Mouse (Mus musculus): ENCODE data around the gene Tspyl3. TPM values are rescaled to one million over a fixed set of nuclear protein-coding genes. Genes with fewer than 3 reads are reported as not detected.
"Not testable (repeated sequence)": the region's sequence is repeated elsewhere in the genome, so short reads cannot be mapped to it uniquely, and the experiment has no call there.

The Tspyl3 gene
- polyA plus RNA-seq (2015; fragmentation: Nextera tagmentation; extraction: Ambion mirVana) = 2.1 and 2.6 TPM in 2 replicates

DNA sequence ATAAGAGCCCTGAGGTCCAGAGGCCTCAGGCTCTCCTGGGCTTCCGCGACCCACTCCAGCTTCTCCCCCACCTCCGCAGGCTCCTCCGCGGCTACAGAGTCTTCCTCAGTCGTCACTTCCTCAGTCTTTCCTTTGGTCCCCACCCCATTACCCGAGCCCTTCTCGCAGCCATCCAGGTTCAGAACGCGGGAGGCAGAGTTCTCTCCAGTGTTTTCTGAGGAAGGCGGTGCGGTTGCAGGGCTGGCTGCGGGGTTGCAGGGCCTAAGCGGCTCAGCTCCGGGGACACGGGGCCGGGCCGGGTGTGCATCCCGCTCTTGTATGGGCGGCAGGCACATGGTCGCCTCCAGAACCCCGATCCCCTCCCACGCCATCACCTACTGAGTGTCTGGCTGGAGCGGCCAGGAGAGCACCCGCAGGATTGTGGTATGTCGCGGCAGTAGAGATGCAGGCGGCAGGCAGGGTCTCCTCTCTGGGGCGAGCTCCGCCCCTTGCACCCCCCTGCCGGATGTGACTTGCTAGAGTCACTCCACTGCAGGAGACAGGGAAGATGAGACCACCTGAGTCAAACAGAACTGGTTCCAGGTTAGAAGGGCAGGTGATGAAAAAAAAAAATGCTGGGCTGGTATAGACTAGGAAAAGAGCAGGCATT is at the start of gene Tspyl3:
TSS of gene Tspyl3 (minus strand) at position 496 of the 649 bp plus-strand sequence.
- Histone ChIP-seq H3K27ac (replicated peaks) (peak within 1 kb of the TSS; percentile 87), H3K4me3 (replicated peaks) (peak within 1 kb of the TSS; percentile 61), H3K9me3 (replicated peaks) (no peaks in the 10 kb centered on the region), H3K27me3 (no peaks in the 10 kb centered on the region), H3K4me1 (replicated peaks) (peaks cover 99% of the 10 kb centered on the region), H3K36me3 (replicated peaks) (peaks cover 27% of the 10 kb centered on the region), H3K9ac (peak within 1 kb of the TSS; percentile 69), H3K4me2 (peak within 1 kb of the TSS; percentile 87)
- ATAC-seq (ENCODE audit: insufficient read depth) = no peak
- WGBS (ENCODE audit: insufficient replicate concordance) = under 1% methylated on average over 31 of the region's 31 CpGs

DNA sequence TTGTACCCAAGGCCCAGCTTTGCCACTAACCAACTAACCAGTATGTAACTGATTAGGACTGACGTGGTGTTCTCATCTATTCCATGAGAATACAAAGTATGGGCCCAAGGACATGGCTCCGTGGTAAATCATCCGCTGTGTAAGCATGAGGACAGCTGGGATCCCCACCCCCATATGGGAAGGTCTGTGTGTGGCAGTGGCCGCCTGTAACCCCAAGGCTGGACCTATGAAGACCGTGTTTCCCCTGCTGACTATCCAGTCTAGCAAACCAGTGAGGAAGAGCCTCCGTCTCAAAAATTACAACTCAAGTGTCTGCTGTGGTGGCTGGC is 49.6 kb upstream of the Tspyl3 start:
- Histone ChIP-seq H3K36me3 (replicated peaks) (no peaks in the 10 kb centered on the region), H3K9me3 (replicated peaks) (no peaks in the 10 kb centered on the region), H3K27me3 (no peaks in the 10 kb centered on the region), H3K27ac (replicated peaks) (peak overlapping the region; percentile 29), H3K4me2 (no peak overlapping the region), H3K9ac (no peak overlapping the region), H3K4me3 (replicated peaks) (no peak overlapping the region), H3K4me1 (replicated peaks) (peaks cover 43% of the 10 kb centered on the region)
- 0 out of 2 replicates have a peak, but pooled peaks have one; percentile 23 for ATAC-seq (ENCODE audit: insufficient read depth)
- WGBS (ENCODE audit: insufficient replicate concordance) = 63% methylated on average over 6 of the region's 6 CpGs

DNA sequence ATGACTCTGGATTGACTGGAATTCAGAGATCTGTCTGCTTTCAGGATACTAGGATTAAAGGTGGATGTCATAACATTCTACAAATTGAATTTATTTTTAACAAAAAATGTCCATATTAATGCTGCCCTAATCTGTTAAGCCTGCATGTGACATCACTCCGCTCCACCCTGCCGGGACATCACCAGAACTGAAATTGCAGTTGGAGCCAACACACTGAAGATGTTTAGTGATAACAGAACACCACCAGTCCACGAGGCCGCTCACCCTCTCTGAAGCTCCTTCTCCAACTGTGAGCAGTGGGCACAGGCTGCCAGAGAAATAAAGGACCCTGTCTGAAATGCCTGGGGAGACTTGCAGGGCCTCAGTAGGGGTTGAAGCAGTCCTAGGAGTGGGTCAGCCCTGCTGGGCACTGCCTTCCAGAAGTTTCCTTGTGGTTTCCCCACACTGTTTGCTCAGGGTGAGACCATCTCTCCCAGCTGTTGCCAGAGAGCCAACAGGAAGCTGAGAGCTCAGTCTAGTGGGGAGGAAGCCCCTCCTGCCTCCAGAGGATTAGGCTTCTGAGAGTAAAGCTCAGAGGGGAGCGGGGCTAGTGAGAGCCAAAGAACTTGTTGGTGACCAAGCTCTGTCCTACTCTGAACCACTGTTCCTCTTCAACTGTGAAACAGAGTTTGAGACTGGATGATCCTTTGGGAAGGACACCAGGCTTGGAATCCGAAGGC is 49.1 kb upstream of the Tspyl3 start:
- peak; percentile 70 for ATAC-seq (ENCODE audit: insufficient read depth)
- H3K4me3 ChIP-seq (replicated peaks); H3K4me2 ChIP-seq; H3K36me3 ChIP-seq (replicated peaks); H3K27me3 ChIP-seq; H3K9ac ChIP-seq; H3K9me3 ChIP-seq (replicated peaks): not testable (repeated sequence)
- Histone ChIP-seq H3K4me1 (replicated peaks) (peaks cover 47% of the 10 kb centered on the region), H3K27ac (replicated peaks) (peak overlapping the region; percentile 29; the same call in 1 of the 2 replicates)
- 32% methylated on average over 6 of the region's 6 CpGs for WGBS (ENCODE audit: insufficient replicate concordance)

DNA sequence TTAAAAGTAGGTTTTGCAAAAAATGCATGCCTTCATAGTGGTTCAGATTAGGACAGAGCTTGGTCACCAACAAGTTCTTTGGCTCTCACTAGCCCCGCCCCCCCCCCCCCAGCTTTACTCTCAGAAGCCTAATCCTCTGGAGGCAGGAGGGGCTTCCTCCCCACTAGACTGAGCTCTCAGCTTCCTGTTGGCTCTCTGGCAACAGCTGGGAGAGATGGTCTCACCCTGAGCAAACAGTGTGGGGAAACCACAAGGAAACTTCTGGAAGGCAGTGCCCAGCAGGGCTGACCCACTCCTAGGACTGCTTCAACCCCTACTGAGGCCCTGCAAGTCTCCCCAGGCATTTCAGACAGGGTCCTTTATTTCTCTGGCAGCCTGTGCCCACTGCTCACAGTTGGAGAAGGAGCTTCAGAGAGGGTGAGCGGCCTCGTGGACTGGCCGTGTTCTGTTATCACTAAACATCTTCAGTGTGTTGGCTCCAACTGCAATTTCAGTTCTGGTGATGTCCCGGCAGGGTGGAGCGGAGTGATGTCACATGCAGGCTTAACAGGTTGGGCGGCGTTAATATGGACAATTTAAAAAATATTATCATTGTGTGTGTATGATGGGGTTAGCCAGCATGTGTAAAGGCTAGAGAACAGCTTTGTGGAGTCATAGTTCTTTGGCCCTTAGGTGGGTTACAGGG is 45.1 kb upstream of the Tspyl3 start:
- Histone ChIP-seq H3K4me1 (replicated peaks) (peaks cover 36% of the 10 kb centered on the region), H3K36me3 (replicated peaks) (peaks cover 16% of the 10 kb centered on the region)
- 24% methylated on average over 8 of the region's 8 CpGs for WGBS (ENCODE audit: insufficient replicate concordance)

DNA sequence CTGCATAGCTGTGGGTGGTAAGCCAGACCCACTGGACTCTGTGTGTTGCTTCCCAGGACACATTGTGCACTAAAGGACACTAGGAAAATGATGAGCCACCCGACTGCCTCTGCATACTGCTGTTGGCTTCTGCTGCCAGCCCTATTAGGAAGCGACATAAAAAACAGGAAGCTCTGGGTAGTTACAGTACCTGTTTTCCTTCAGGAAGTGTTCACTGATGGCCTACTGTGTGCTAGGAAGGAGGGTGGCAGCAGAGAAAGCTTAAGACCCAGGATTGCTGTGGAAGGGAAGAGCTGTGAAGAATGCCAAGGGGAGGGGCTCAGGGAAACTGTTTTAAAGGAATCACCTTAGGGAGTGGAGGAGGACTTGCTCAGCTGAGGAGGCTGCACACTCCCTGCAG is 42.1 kb upstream of the Tspyl3 start:
- no peaks in the 10 kb centered on the region for H3K9me3 ChIP-seq (replicated peaks)
- peaks cover 25% of the 10 kb centered on the region for H3K4me1 ChIP-seq (replicated peaks)
- 73% methylated on average over 2 of the region's 2 CpGs for WGBS (ENCODE audit: insufficient replicate concordance)
- no peaks in the 10 kb centered on the region for H3K27me3 ChIP-seq
- H3K36me3 ChIP-seq (replicated peaks) = peaks cover 44% of the 10 kb centered on the region
- no peak overlapping the region for H3K4me2 ChIP-seq
- no peak for ATAC-seq (ENCODE audit: insufficient read depth)
- no peak overlapping the region for H3K27ac ChIP-seq (replicated peaks)
- H3K4me3 ChIP-seq (replicated peaks) = no peak overlapping the region
- H3K9ac ChIP-seq = no peak overlapping the region

More for the DNA sequence above, 45.1 kb upstream of the Tspyl3 start:
- ATAC-seq (ENCODE audit: insufficient read depth) = 0 out of 2 replicates have a peak, but pooled peaks have one; percentile 13
- not testable (repeated sequence) for H3K9me3 ChIP-seq (replicated peaks); H3K4me2 ChIP-seq; H3K27me3 ChIP-seq; H3K27ac ChIP-seq (replicated peaks); H3K9ac ChIP-seq; H3K4me3 ChIP-seq (replicated peaks)

DNA sequence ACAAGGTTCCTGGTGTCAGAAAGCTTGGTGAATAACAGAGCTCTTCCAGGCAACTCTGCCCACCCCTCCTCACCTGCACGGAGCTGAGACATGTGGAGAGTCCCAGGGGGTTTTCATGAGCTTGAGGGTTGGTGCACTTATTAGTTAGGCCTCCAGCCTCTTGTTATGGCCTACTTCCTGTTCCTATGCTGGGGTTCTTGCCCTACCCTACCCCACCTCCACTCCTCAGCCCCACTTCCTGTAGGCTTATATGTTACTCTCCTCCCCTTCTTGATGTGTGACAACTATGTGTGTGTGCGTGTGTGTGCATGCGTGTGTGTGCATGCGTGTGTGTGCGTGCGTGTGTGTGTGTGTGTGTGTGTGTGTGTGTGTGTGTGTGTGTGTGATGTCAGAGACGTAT is 37.8 kb upstream of the Tspyl3 start:
- no peak overlapping the region for H3K4me3 ChIP-seq (replicated peaks)
- peaks cover 48% of the 10 kb centered on the region for H3K4me1 ChIP-seq (replicated peaks)
- no peak for ATAC-seq (ENCODE audit: insufficient read depth)
- WGBS (ENCODE audit: insufficient replicate concordance) = 76% methylated on average over 7 of the region's 7 CpGs
- no peaks in the 10 kb centered on the region for H3K9me3 ChIP-seq (replicated peaks)
- no peak overlapping the region for H3K27ac ChIP-seq (replicated peaks)
- peaks cover 70% of the 10 kb centered on the region for H3K36me3 ChIP-seq (replicated peaks)
- no peak overlapping the region for H3K9ac ChIP-seq
- H3K27me3 ChIP-seq = no peaks in the 10 kb centered on the region
- no peak overlapping the region for H3K4me2 ChIP-seq

DNA sequence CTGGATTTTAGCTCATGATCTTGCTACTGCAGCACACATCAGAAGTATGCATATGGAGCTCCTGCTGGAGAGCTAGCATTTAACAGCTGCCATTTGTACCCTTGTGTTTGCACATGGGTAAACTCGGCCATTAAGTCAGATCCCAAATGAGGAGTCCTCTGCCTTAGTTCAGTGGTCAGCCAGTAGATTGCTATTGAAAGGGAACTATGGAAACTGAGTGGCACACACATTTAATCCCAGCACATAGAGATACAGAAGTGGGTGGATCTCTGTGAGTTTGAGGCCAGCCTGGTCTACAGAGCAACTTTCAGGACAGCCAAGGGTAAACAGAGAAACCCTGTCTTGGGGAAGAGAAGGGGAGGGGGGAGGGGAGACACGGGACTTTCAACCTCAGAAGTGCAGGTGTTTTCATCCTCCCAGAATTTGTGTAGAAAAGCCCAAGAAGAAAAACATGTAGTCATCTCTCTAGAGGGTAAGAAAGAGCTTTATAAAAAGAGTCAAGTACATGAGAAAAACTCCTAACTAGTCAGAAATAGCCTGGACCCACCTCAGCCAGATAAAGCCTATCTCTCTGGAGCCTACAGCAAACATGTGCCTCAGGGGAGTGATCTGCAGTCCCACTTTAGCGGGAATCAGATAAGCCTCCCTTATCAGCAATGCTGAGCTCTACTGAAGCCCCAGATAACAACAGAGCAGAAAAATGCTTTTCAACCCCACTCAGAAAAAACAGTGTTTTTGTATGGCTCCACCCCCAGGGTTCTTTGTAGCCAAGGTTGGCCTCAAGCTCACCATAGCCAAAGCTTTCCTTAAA is 34.8 kb upstream of the Tspyl3 start:
- no peaks in the 10 kb centered on the region for H3K9me3 ChIP-seq (replicated peaks)
- H3K4me3 ChIP-seq (replicated peaks) = no peak overlapping the region
- H3K36me3 ChIP-seq (replicated peaks) = peaks cover 55% of the 10 kb centered on the region
- H3K4me1 ChIP-seq (replicated peaks) = peaks cover 48% of the 10 kb centered on the region
- H3K9ac ChIP-seq = 0 out of 2 replicates have a peak overlapping the region, but pooled peaks have one; percentile 33
- peak overlapping the region; percentile 32 for H3K4me2 ChIP-seq
- H3K27me3 ChIP-seq = no peaks in the 10 kb centered on the region
- peak; percentile 88 for ATAC-seq (ENCODE audit: insufficient read depth)
- 11% methylated on average over 3 of the region's 3 CpGs for WGBS (ENCODE audit: insufficient replicate concordance)
- H3K27ac ChIP-seq (replicated peaks) = peak overlapping the region; percentile 82

DNA sequence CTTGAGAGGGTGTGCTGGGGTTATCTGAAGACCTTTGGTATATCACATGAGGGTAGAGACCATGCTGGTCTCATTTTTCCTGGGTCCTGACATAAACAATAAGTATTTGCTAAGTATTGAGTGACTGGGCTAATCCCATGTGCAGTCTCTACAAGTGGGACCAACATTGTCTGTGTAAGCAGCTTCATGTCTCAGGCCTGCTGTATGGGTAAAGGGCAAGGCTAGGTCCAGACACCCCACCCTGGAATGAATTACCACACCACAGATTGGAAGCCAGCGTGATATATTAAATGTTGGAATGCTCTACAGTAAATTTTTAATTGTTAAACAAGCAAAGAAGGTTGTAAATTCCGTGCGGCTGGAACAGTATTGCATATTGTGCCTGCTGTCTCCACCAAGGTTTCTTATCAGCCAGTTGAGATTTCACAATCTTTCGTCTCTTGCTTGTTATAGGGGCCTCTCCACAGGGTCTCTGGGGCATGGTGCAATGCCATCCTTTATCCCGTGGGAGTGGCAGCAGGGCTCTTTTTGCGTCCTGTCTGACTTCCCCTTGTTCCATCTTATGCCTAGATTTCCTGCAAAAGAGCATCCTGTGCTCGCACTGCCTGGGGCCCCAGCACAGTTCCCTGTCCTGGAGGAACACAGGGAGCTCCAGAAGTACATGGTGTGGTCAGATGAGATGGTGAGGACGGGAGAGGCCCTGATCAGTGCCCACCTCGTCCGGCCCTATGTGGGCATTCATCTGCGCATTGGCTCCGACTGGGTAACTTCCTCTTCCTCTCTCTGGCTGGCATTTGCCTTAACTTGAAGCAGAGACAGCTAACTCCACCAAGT is 34.0 kb upstream of the Tspyl3 start:
- Histone ChIP-seq H3K27me3 (no peaks in the 10 kb centered on the region), H3K27ac (replicated peaks) (peak overlapping the region; percentile 82), H3K4me2 (peak overlapping the region; percentile 32), H3K4me3 (replicated peaks) (no peak overlapping the region), H3K4me1 (replicated peaks) (peaks cover 43% of the 10 kb centered on the region), H3K9me3 (replicated peaks) (no peaks in the 10 kb centered on the region), H3K36me3 (replicated peaks) (peaks cover 51% of the 10 kb centered on the region), H3K9ac (0 out of 2 replicates have a peak overlapping the region, but pooled peaks have one; percentile 33)
- 40% methylated on average over 12 of the region's 12 CpGs for WGBS (ENCODE audit: insufficient replicate concordance)
- ATAC-seq (ENCODE audit: insufficient read depth) = no peak

DNA sequence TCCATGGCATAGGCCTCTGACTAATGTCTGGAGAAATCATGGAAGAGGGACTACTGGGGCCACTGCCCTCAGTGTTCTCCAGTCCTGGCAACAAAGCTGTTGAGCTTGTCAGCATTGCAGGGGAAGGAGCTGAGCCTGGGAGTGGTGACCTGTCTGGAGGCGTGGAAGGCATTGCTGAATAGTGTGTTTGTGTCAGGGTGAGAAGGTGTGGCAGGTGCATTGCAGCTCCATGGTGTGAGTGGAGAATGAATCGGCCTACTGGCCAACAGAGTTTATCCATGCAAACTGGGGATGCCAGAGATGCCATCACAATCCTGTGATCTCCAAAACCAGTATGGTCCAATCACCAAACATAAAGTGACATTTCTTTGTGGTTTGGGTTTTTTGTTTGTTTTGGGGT is 31.4 kb upstream of the Tspyl3 start:
- Histone ChIP-seq H3K4me1 (replicated peaks) (peaks cover 35% of the 10 kb centered on the region), H3K9me3 (replicated peaks) (no peaks in the 10 kb centered on the region), H3K9ac (no peak overlapping the region), H3K27ac (replicated peaks) (no peak overlapping the region), H3K4me2 (no peak overlapping the region), H3K4me3 (replicated peaks) (no peak overlapping the region), H3K36me3 (replicated peaks) (peaks cover 44% of the 10 kb centered on the region), H3K27me3 (no peaks in the 10 kb centered on the region)
- WGBS (ENCODE audit: insufficient replicate concordance) = 77% methylated on average over 2 of the region's 2 CpGs
- no peak for ATAC-seq (ENCODE audit: insufficient read depth)

DNA sequence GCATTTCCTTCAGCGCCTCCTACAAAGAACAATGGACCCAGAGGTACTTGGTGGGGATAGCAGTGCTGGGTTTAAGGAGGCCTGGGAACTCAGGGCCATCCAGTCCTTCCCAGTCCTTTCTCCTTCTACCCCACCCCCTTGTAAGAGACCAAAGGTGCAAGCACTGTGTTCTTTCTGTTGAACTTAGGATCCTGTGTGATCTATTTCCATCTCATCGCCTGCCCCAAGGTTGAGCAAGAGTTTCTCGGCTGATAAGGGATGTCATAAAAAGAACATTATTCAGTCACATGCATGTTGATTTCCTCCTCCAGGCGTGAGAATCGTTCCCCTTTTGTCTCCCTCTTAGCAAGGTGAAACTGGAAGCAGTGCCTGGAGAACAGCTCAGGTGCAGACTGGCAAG is 24.5 kb upstream of the Tspyl3 start:
- no peak for ATAC-seq (ENCODE audit: insufficient read depth)

More for the DNA sequence above, 24.5 kb upstream of the Tspyl3 start:
- Histone ChIP-seq H3K9me3 (replicated peaks) (no peaks in the 10 kb centered on the region), H3K4me1 (replicated peaks) (0 out of 2 replicates have a peak, but pooled peaks cover 10% of the 10 kb centered on the region), H3K9ac (no peak overlapping the region), H3K27me3 (no peaks in the 10 kb centered on the region), H3K4me2 (no peak overlapping the region), H3K27ac (replicated peaks) (no peak overlapping the region), H3K36me3 (replicated peaks) (peaks cover 75% of the 10 kb centered on the region), H3K4me3 (replicated peaks) (no peak overlapping the region)
- 72% methylated on average over 5 of the region's 5 CpGs for WGBS (ENCODE audit: insufficient replicate concordance)
